ENCODE assay signal across 9 mouse cellular contexts in genomic region chr2:101525503-101526381, GRCm38 (mm10).
DNase-seq lines count a peak whose midpoint lies in the region; ATAC-seq and TF ChIP-seq lines count a peak whose summit lies in the region.
"Had no signal": no experiment of that assay in that cellular context is flagged by ENCODE, and none has a peak within 500 bp of the region (broad histone marks: within the 10 kb centered on the region; RNA-seq: fewer than 3 reads in every experiment).

No protein-coding gene starts in this region.

- ATAC-seq in intestine, postnatal 0 days: no peak
- ATAC-seq in intestine, embryonic 15.5 days: no peak
- peak; percentile 40; the same call in 1 of the 2 replicates for ATAC-seq in hindbrain, embryonic 14.5 days (ENCODE audit: low FRiP score)

- no peak overlapping the region for H3K4me3 ChIP-seq in intestine, postnatal 0 days (ENCODE audit: low read depth, low read length)
- H3K4me3 ChIP-seq in intestine, embryonic 15.5 days (replicated peaks): no peak overlapping the region
- H3K4me3 ChIP-seq in hindbrain, embryonic 14.5 days (replicated peaks; ENCODE audit: low read length): no peak overlapping the region
- H3K4me3 ChIP-seq in limb, embryonic 10.5 days: no peak overlapping the region
- H3K4me3 ChIP-seq: embryonic facial prominence, embryonic 12.5 days had no signal

- no peaks in the 10 kb centered on the region for H3K36me3 ChIP-seq in intestine, postnatal 0 days (ENCODE audit: control insufficient read depth, insufficient read depth)
- no peaks in the 10 kb centered on the region for H3K36me3 ChIP-seq in intestine, embryonic 15.5 days
- no peaks in the 10 kb centered on the region for H3K36me3 ChIP-seq in hindbrain, embryonic 14.5 days (replicated peaks; ENCODE audit: control insufficient read depth, insufficient read depth)
- no peaks in the 10 kb centered on the region for H3K36me3 ChIP-seq in limb, embryonic 10.5 days
- H3K36me3 ChIP-seq: embryonic facial prominence, embryonic 12.5 days had no signal

- WGBS in intestine, postnatal 0 days: 71% methylated on average over 6 of the region's 6 CpGs
- WGBS in intestine, embryonic 15.5 days: 74% methylated on average over 6 of the region's 6 CpGs
- 71% methylated on average over 6 of the region's 6 CpGs for WGBS in hindbrain, embryonic 14.5 days
- 72% methylated on average over 6 of the region's 6 CpGs for WGBS in limb, embryonic 10.5 days

- no peaks in the 10 kb centered on the region for H3K27me3 ChIP-seq in intestine, postnatal 0 days (replicated peaks; ENCODE audit: control insufficient read depth, insufficient read depth, low read length)
- no peaks in the 10 kb centered on the region for H3K27me3 ChIP-seq in intestine, embryonic 15.5 days (replicated peaks)
- H3K27me3 ChIP-seq in hindbrain, embryonic 14.5 days (ENCODE audit: control insufficient read depth, insufficient read depth, low read length): no peaks in the 10 kb centered on the region
- H3K27me3 ChIP-seq in limb, embryonic 10.5 days (ENCODE audit: low read depth, poor library complexity, severe bottlenecking): no peaks in the 10 kb centered on the region
- H3K27me3 ChIP-seq: embryonic facial prominence, embryonic 12.5 days had no signal

- no peak overlapping the region for H3K4me2 ChIP-seq in intestine, postnatal 0 days (replicated peaks; ENCODE audit: low read depth)
- H3K4me2 ChIP-seq in intestine, embryonic 15.5 days (replicated peaks): no peak overlapping the region
- no peak overlapping the region for H3K4me2 ChIP-seq in hindbrain, embryonic 14.5 days (replicated peaks)
- H3K4me2 ChIP-seq: embryonic facial prominence, embryonic 12.5 days had no signal

- H3K9me3 ChIP-seq in intestine, postnatal 0 days (ENCODE audit: control insufficient read depth): no peaks in the 10 kb centered on the region
- H3K9me3 ChIP-seq in intestine, embryonic 15.5 days: no peaks in the 10 kb centered on the region
- H3K9me3 ChIP-seq in hindbrain, embryonic 14.5 days (ENCODE audit: control insufficient read depth, low read length): no peaks in the 10 kb centered on the region
- no peaks in the 10 kb centered on the region for H3K9me3 ChIP-seq in limb, embryonic 10.5 days (replicated peaks)
- H3K9me3 ChIP-seq: embryonic facial prominence, embryonic 12.5 days had no signal

- no peak overlapping the region for H3K27ac ChIP-seq in intestine, postnatal 0 days (ENCODE audit: low read depth, low read length)
- H3K27ac ChIP-seq in intestine, embryonic 15.5 days: no peak overlapping the region
- no peak overlapping the region for H3K27ac ChIP-seq in hindbrain, embryonic 14.5 days
- H3K27ac ChIP-seq in limb, embryonic 10.5 days: no peak overlapping the region
- H3K27ac ChIP-seq: embryonic facial prominence, embryonic 12.5 days had no signal

- TF ChIP-seq CTCF in intestine, postnatal 0 days (IDR thresholded peaks at IDR 0.05; ENCODE audit: low read depth): peak; percentile 79

- no peaks in the 10 kb centered on the region for H3K4me1 ChIP-seq in intestine, postnatal 0 days (replicated peaks; ENCODE audit: control insufficient read depth, insufficient read depth, low read length)
- no peaks in the 10 kb centered on the region for H3K4me1 ChIP-seq in intestine, embryonic 15.5 days (replicated peaks)
- H3K4me1 ChIP-seq in hindbrain, embryonic 14.5 days (replicated peaks; ENCODE audit: control insufficient read depth, insufficient read depth, low read length): no peaks in the 10 kb centered on the region
- H3K4me1 ChIP-seq in limb, embryonic 10.5 days: no peaks in the 10 kb centered on the region
- H3K4me1 ChIP-seq: embryonic facial prominence, embryonic 12.5 days had no signal

- no peak overlapping the region for H3K9ac ChIP-seq in intestine, postnatal 0 days (ENCODE audit: low read depth, low read length)
- no peak overlapping the region for H3K9ac ChIP-seq in intestine, embryonic 15.5 days
- H3K9ac ChIP-seq in hindbrain, embryonic 14.5 days: no peak overlapping the region
- H3K9ac ChIP-seq: embryonic facial prominence, embryonic 12.5 days had no signal

- peak; percentile 69 for DNase-seq in adipocyte (ENCODE audit: low spot score)
- peak; percentile 75 for DNase-seq in embryo, embryonic 10 days (ENCODE audit: low spot score)
- peak; percentile 87 for DNase-seq in hindbrain, embryonic 14.5 days (ENCODE audit: low spot score)
- DNase-seq in limb, embryonic 10.5 days (ENCODE audit: low spot score): peak; percentile 46
- peak; percentile 55 for DNase-seq in right cerebral cortex, adult 18-20 months
- no peak for DNase-seq in gastrocnemius, postnatal 25 days
